Mouse (Mus musculus): Measurements from ENCODE around the gene 2610507B11Rik. TPM values are rescaled to one million over a fixed set of nuclear protein-coding genes. Genes with fewer than 3 reads are reported as not detected.

2610507B11Rik gene
- polyA plus RNA-seq, 1 experiment from 2014 or later = 62.2 TPM

- peaks cover 2% of the 10 kb centered on the region; the same call in 1 of the 2 replicates for H3K4me1 ChIP-seq (replicated peaks; ENCODE audit: control insufficient read depth, insufficient read depth, low read length)
- peak; percentile 99 for ATAC-seq (replicated peaks; ENCODE audit: low FRiP score)
- WGBS = under 1% methylated on average over 49 of the region's 49 CpGs
- H3K4me3 ChIP-seq (ENCODE audit: low read depth, low read length) = peak within 1 kb of the TSS; percentile 84
- H3K9me3 ChIP-seq (ENCODE audit: control insufficient read depth, low read length) = no peaks in the 10 kb centered on the region
- H3K4me2 ChIP-seq = peak within 1 kb of the TSS; percentile 63
- H3K9ac ChIP-seq (ENCODE audit: low read depth, low read length) = peak within 1 kb of the TSS; percentile 84
- peak within 1 kb of the TSS; percentile 79 for H3K27ac ChIP-seq (ENCODE audit: low read depth, low read length)
- peak; percentile 89 for DNase-seq (ENCODE audit: low spot score)
- H3K36me3 ChIP-seq (ENCODE audit: control insufficient read depth, insufficient read depth, low read length) = peaks cover 16% of the 10 kb centered on the region
- H3K27me3 ChIP-seq (replicated peaks; ENCODE audit: control insufficient read depth, insufficient read depth, low read length) = no peaks in the 10 kb centered on the region
Observed at GRCm38 (mm10) chr11:78301357-78302084, 40.0 kb downstream of the 2610507B11Rik start, which contains the start of gene Spag5. Gene Spag5 (plus strand): TSS chr11:78301529.

- no peak overlapping the region for H3K4me2 ChIP-seq
- DNase-seq (ENCODE audit: low spot score) (no peak), ATAC-seq (replicated peaks; ENCODE audit: low FRiP score) (no peak)
- H3K27me3 ChIP-seq (replicated peaks; ENCODE audit: control insufficient read depth, insufficient read depth, low read length) = no peaks in the 10 kb centered on the region
- H3K27ac ChIP-seq (ENCODE audit: low read depth, low read length) = no peak overlapping the region
- H3K36me3 ChIP-seq (ENCODE audit: control insufficient read depth, insufficient read depth, low read length) = peaks cover 27% of the 10 kb centered on the region
- no peak overlapping the region for H3K9ac ChIP-seq (ENCODE audit: low read depth, low read length)
- 84% methylated on average over 4 of the region's 4 CpGs for WGBS
- H3K4me3 ChIP-seq (ENCODE audit: low read depth, low read length) = no peak overlapping the region
- peaks cover 2% of the 10 kb centered on the region; the same call in 1 of the 2 replicates for H3K4me1 ChIP-seq (replicated peaks; ENCODE audit: control insufficient read depth, insufficient read depth, low read length)
- no peaks in the 10 kb centered on the region for H3K9me3 ChIP-seq (ENCODE audit: control insufficient read depth, low read length)
Observed at GRCm38 (mm10) chr11:78305272-78305671, 43.7 kb downstream of the 2610507B11Rik start.

- 95% methylated on average over 8 of the region's 8 CpGs for WGBS
- Histone ChIP-seq H3K36me3 (ENCODE audit: control insufficient read depth, insufficient read depth, low read length) (peaks cover 48% of the 10 kb centered on the region), H3K27me3 (replicated peaks; ENCODE audit: control insufficient read depth, insufficient read depth, low read length) (no peaks in the 10 kb centered on the region), H3K4me1 (replicated peaks; ENCODE audit: control insufficient read depth, insufficient read depth, low read length) (no peaks in the 10 kb centered on the region; the same call in 1 of the 2 replicates), H3K27ac (ENCODE audit: low read depth, low read length) (no peak overlapping the region), H3K4me3 (ENCODE audit: low read depth, low read length) (no peak overlapping the region), H3K4me2 (no peak overlapping the region), H3K9me3 (ENCODE audit: control insufficient read depth, low read length) (no peaks in the 10 kb centered on the region), H3K9ac (ENCODE audit: low read depth, low read length) (no peak overlapping the region)
- no peak for ATAC-seq (replicated peaks; ENCODE audit: low FRiP score)
- no peak for DNase-seq (ENCODE audit: low spot score)
Observed at GRCm38 (mm10) chr11:78310861-78311511, 49.4 kb downstream of the 2610507B11Rik start.

- WGBS = 95% methylated on average over 2 of the region's 2 CpGs
- Histone ChIP-seq H3K4me3 (ENCODE audit: low read depth, low read length) (no peak overlapping the region), H3K4me2 (no peak overlapping the region), H3K9me3 (ENCODE audit: control insufficient read depth, low read length) (no peaks in the 10 kb centered on the region), H3K4me1 (replicated peaks; ENCODE audit: control insufficient read depth, insufficient read depth, low read length) (no peaks in the 10 kb centered on the region), H3K27me3 (replicated peaks; ENCODE audit: control insufficient read depth, insufficient read depth, low read length) (no peaks in the 10 kb centered on the region), H3K36me3 (ENCODE audit: control insufficient read depth, insufficient read depth, low read length) (peaks cover 60% of the 10 kb centered on the region), H3K27ac (ENCODE audit: low read depth, low read length) (no peak overlapping the region), H3K9ac (ENCODE audit: low read depth, low read length) (no peak overlapping the region)
- no peak for ATAC-seq (replicated peaks; ENCODE audit: low FRiP score)
- no peak for DNase-seq (ENCODE audit: low spot score)
Observed at GRCm38 (mm10) chr11:78313662-78314061, 52.1 kb downstream of the 2610507B11Rik start.

- WGBS = 86% methylated on average over 2 of the region's 2 CpGs
- DNase-seq (ENCODE audit: low spot score) = no peak
Observed at GRCm38 (mm10) chr11:78318411-78318810, 56.9 kb downstream of the 2610507B11Rik start.

GRCm38 (mm10) chr11:78322076-78322831 is 60.7 kb downstream of the 2610507B11Rik start:
- no peak for DNase-seq (ENCODE audit: low spot score)
- peaks cover 9% of the 10 kb centered on the region for H3K4me1 ChIP-seq (replicated peaks; ENCODE audit: control insufficient read depth, insufficient read depth, low read length)
- H3K9ac ChIP-seq (ENCODE audit: low read depth, low read length) = no peak overlapping the region
- H3K4me2 ChIP-seq = peak overlapping the region; percentile 59
- 0 out of 2 replicates have a peak, but pooled peaks have one; percentile 11 for ATAC-seq (replicated peaks; ENCODE audit: low FRiP score)
- no peaks in the 10 kb centered on the region for H3K9me3 ChIP-seq (ENCODE audit: control insufficient read depth, low read length)
- no peak overlapping the region for H3K27ac ChIP-seq (ENCODE audit: low read depth, low read length)
- H3K36me3 ChIP-seq (ENCODE audit: control insufficient read depth, insufficient read depth, low read length) = peaks cover 42% of the 10 kb centered on the region
- H3K27me3 ChIP-seq (replicated peaks; ENCODE audit: control insufficient read depth, insufficient read depth, low read length) = no peaks in the 10 kb centered on the region
- H3K4me3 ChIP-seq (ENCODE audit: low read depth, low read length) = no peak overlapping the region
- 67% methylated on average over 2 of the region's 2 CpGs for WGBS

More at GRCm38 (mm10) chr11:78318411-78318810, 56.9 kb downstream of the 2610507B11Rik start:
- H3K27ac ChIP-seq (ENCODE audit: low read depth, low read length) = no peak overlapping the region
- H3K4me2 ChIP-seq = no peak overlapping the region
- no peak overlapping the region for H3K9ac ChIP-seq (ENCODE audit: low read depth, low read length)
- H3K9me3 ChIP-seq (ENCODE audit: control insufficient read depth, low read length) = no peaks in the 10 kb centered on the region
- peaks cover 63% of the 10 kb centered on the region for H3K36me3 ChIP-seq (ENCODE audit: control insufficient read depth, insufficient read depth, low read length)
- H3K27me3 ChIP-seq (replicated peaks; ENCODE audit: control insufficient read depth, insufficient read depth, low read length) = no peaks in the 10 kb centered on the region
- H3K4me3 ChIP-seq (ENCODE audit: low read depth, low read length) = no peak overlapping the region
- H3K4me1 ChIP-seq (replicated peaks; ENCODE audit: control insufficient read depth, insufficient read depth, low read length) = peaks cover 7% of the 10 kb centered on the region
- ATAC-seq (replicated peaks; ENCODE audit: low FRiP score) = no peak

GRCm38 (mm10) chr11:78322860-78323259 is 61.3 kb downstream of the 2610507B11Rik start, which contains the start of gene Aldoc:
Gene Aldoc (plus strand): TSS chr11:78322968.
- Histone ChIP-seq H3K9ac (ENCODE audit: low read depth, low read length) (no peak within 1 kb of the TSS; the same call in 1 of the 2 replicates), H3K4me2 (peak within 1 kb of the TSS; percentile 59), H3K9me3 (ENCODE audit: control insufficient read depth, low read length) (no peaks in the 10 kb centered on the region), H3K27ac (ENCODE audit: low read depth, low read length) (peak within 1 kb of the TSS; percentile 26; the same call in 1 of the 2 replicates), H3K27me3 (replicated peaks; ENCODE audit: control insufficient read depth, insufficient read depth, low read length) (no peaks in the 10 kb centered on the region), H3K4me1 (replicated peaks; ENCODE audit: control insufficient read depth, insufficient read depth, low read length) (peaks cover 9% of the 10 kb centered on the region), H3K4me3 (ENCODE audit: low read depth, low read length) (no peak within 1 kb of the TSS), H3K36me3 (ENCODE audit: control insufficient read depth, insufficient read depth, low read length) (peaks cover 36% of the 10 kb centered on the region)
- DNase-seq (ENCODE audit: low spot score) (peak; percentile 80), ATAC-seq (replicated peaks; ENCODE audit: low FRiP score) (peak; percentile 97)
- WGBS = 7% methylated on average over 15 of the region's 15 CpGs

GRCm38 (mm10) chr11:78324000-78324785 is 62.6 kb downstream of the 2610507B11Rik start:
- H3K27me3 ChIP-seq (replicated peaks; ENCODE audit: control insufficient read depth, insufficient read depth, low read length) = no peaks in the 10 kb centered on the region
- WGBS = 83% methylated on average over 15 of the region's 15 CpGs
- H3K4me1 ChIP-seq (replicated peaks; ENCODE audit: control insufficient read depth, insufficient read depth, low read length) = peaks cover 12% of the 10 kb centered on the region
- no peak overlapping the region for H3K9ac ChIP-seq (ENCODE audit: low read depth, low read length)
- H3K9me3 ChIP-seq (ENCODE audit: control insufficient read depth, low read length) = no peaks in the 10 kb centered on the region
- no peak overlapping the region for H3K27ac ChIP-seq (ENCODE audit: low read depth, low read length)
- ATAC-seq (replicated peaks; ENCODE audit: low FRiP score) = no peak
- no peak overlapping the region for H3K4me3 ChIP-seq (ENCODE audit: low read depth, low read length)
- no peak for DNase-seq (ENCODE audit: low spot score)
- H3K4me2 ChIP-seq = no peak overlapping the region
- H3K36me3 ChIP-seq (ENCODE audit: control insufficient read depth, insufficient read depth, low read length) = peaks cover 26% of the 10 kb centered on the region
